Mouse (Mus musculus) CD8-positive naive resting alpha-beta T cell, adult 57 days (primary cell): ENCODE results near the gene Slc35g3. TPM values are rescaled to one million over a fixed set of nuclear protein-coding genes. Genes with fewer than 3 reads are reported as not detected.

Experiments
- total RNA-seq: library from RNA; stranded (reverse); gene quantifications from one replicate; pipeline ENCODE4 v1.2.4, GENCODE M21; 2023

Slc35g3 gene
- not detected for total RNA-seq

GRCm38 (mm10) chr11:69761868-69762267 is at the start of gene Slc35g3:
Slc35g3 (minus strand) TSS chr11:69761968.

GRCm38 (mm10) chr11:69804972-69805909 is 43.5 kb upstream of the Slc35g3 start, which contains the start of gene Tmem102:
Tmem102 (minus strand) TSS chr11:69805624.

GRCm38 (mm10) chr11:69801379-69801977 is 39.7 kb upstream of the Slc35g3 start, which contains the start of gene Fgf11:
Fgf11 (minus strand) TSS chr11:69801857.

GRCm38 (mm10) chr11:69795168-69795982 is 33.6 kb upstream of the Slc35g3 start, which contains the start of gene Chrnb1:
Chrnb1 (minus strand) TSS chr11:69795943.

GRCm38 (mm10) chr11:69765221-69766125 is 3.7 kb upstream of the Slc35g3 start, which contains the start of gene Zbtb4:
Zbtb4 (plus strand) TSS chr11:69765912.

GRCm38 (mm10) chr11:69758478-69758970 is 3.2 kb downstream of the Slc35g3 start, which contains the start of gene Polr2a:
Polr2a (minus strand) TSS chr11:69758637.

Other genes starting within 250 kb of the Slc35g3 start
- 0.09 TPM for gene Dnah2, start 212.9 kb downstream of the Slc35g3 start, total RNA-seq
- gene Efnb3, start 201.8 kb downstream of the Slc35g3 start, total RNA-seq: 0.46 TPM
- 11.6 TPM for gene Wrap53, start 181.7 kb downstream of the Slc35g3 start, total RNA-seq
- gene Trp53, start 181.6 kb downstream of the Slc35g3 start, total RNA-seq: 157 TPM
- gene Atp1b2, start 156.0 kb downstream of the Slc35g3 start, total RNA-seq: 0.21 TPM
- gene Shbg, start 144.1 kb downstream of the Slc35g3 start, total RNA-seq: not detected
- gene Sat2, start 139.9 kb downstream of the Slc35g3 start, total RNA-seq: not detected
- gene Fxr2, start 129.0 kb downstream of the Slc35g3 start, total RNA-seq: 68.8 TPM
- not detected for gene Sox15, start 106.7 kb downstream of the Slc35g3 start, total RNA-seq
- gene Mpdu1, start 99.3 kb downstream of the Slc35g3 start, total RNA-seq: 60.5 TPM
- 7.5 TPM for gene Cd68, start 95.8 kb downstream of the Slc35g3 start, total RNA-seq
- 892 TPM for gene Eif4a1, start 89.5 kb downstream of the Slc35g3 start, total RNA-seq
- gene Senp3, start 79.9 kb downstream of the Slc35g3 start, total RNA-seq: 129 TPM
- gene Tnfsf13, start 76.2 kb downstream of the Slc35g3 start, total RNA-seq: not detected
- not detected for gene Tnfsf12, start 66.1 kb downstream of the Slc35g3 start, total RNA-seq
- not detected for gene Tnfsfm13, start 65.9 kb downstream of the Slc35g3 start, total RNA-seq
- gene Polr2a, start 3.3 kb downstream of the Slc35g3 start, total RNA-seq: 188 TPM
- 52.4 TPM for gene Zbtb4, start 3.9 kb upstream of the Slc35g3 start, total RNA-seq
- 3.1 TPM for gene Chrnb1, start 34.0 kb upstream of the Slc35g3 start, total RNA-seq
- gene Fgf11, start 39.9 kb upstream of the Slc35g3 start, total RNA-seq: not detected
- not detected for gene Tmem102, start 43.7 kb upstream of the Slc35g3 start, total RNA-seq
- not detected for gene Gm39566, start 53.3 kb upstream of the Slc35g3 start, total RNA-seq
- gene Spem2, start 56.5 kb upstream of the Slc35g3 start, total RNA-seq: not detected
- gene Spem1, start 60.2 kb upstream of the Slc35g3 start, total RNA-seq: not detected
- 0.49 TPM for gene Nlgn2, start 75.8 kb upstream of the Slc35g3 start, total RNA-seq
- gene Tmem256, start 76.5 kb upstream of the Slc35g3 start, total RNA-seq: 20.8 TPM
- gene Plscr3, start 84.4 kb upstream of the Slc35g3 start, total RNA-seq: 18.2 TPM
- not detected for gene Tnk1, start 96.8 kb upstream of the Slc35g3 start, total RNA-seq
- gene Tmem95, start 116.0 kb upstream of the Slc35g3 start, total RNA-seq: not detected
- gene Kctd11, start 119.4 kb upstream of the Slc35g3 start, total RNA-seq: 1.0 TPM
- gene Acap1, start 133.6 kb upstream of the Slc35g3 start, total RNA-seq: 435 TPM
- gene 2810408A11Rik, start 139.0 kb upstream of the Slc35g3 start, total RNA-seq: 2.8 TPM
- 44.9 TPM for gene Neurl4, start 139.1 kb upstream of the Slc35g3 start, total RNA-seq
- gene Gps2, start 151.9 kb upstream of the Slc35g3 start, total RNA-seq: 145 TPM
- gene Eif5a, start 160.0 kb upstream of the Slc35g3 start, total RNA-seq: 317 TPM
- not detected for gene Ybx2, start 173.8 kb upstream of the Slc35g3 start, total RNA-seq
- not detected for gene Slc2a4, start 186.2 kb upstream of the Slc35g3 start, total RNA-seq
- gene Cldn7, start 202.8 kb upstream of the Slc35g3 start, total RNA-seq: not detected
- 114 TPM for gene Ctdnep1, start 219.2 kb upstream of the Slc35g3 start, total RNA-seq
- 36.4 TPM for gene Elp5, start 220.5 kb upstream of the Slc35g3 start, total RNA-seq
- gene Gabarap, start 229.2 kb upstream of the Slc35g3 start, total RNA-seq: 172 TPM
- gene Phf23, start 233.8 kb upstream of the Slc35g3 start, total RNA-seq: 55.3 TPM
- gene Dvl2, start 238.6 kb upstream of the Slc35g3 start, total RNA-seq: 47.2 TPM